Mouse (Mus musculus): ENCODE data around the gene Ncmap.

GRCm38 (mm10) chr4:135439188-135439647 is 41.2 kb upstream of the Ncmap start:
- no peak for TF ChIP-seq POLR2A (IDR thresholded peaks at IDR 0.05; ENCODE audit: control insufficient read depth, low read depth, low read length)
- no peak for TF ChIP-seq CTCF (IDR thresholded peaks at IDR 0.05; ENCODE audit: control insufficient read depth, insufficient read depth, insufficient replicate concordance, low read depth, low read length)
